Mouse (Mus musculus) stomach, postnatal 0 days (tissue): ENCODE data around the gene Nat8f6. TPM values are rescaled to one million over a fixed set of nuclear protein-coding genes. Genes with fewer than 3 reads are reported as not detected.

Source experiments
- ATAC-seq: fragments of 200-750 bp; cut with Nextera tagmentation; 2 replicates; pipeline ENCODE4 v1.8.0; 2017; ENCODE audit not compliant: low FRiP score, low TSS enrichment
- DNase-seq: peaks from one replicate; pipeline ENCODE4 v3.0.0-alpha.2; 2016; ENCODE audit warnings: low spot score
- H3K27ac ChIP-seq: fragments of 300-500 bp; sonication (generic); replicated peaks from 2 replicates; pipeline ENCODE4 v1.5.1; 2014; ENCODE audit warnings: mild to moderate bottlenecking, control low read depth
- H3K27me3 ChIP-seq: fragments of 300-500 bp; sonication (generic); 2 replicates; pipeline ENCODE4 v1.6.1; 2014; ENCODE audit warnings: low read length; ENCODE audit not compliant: control insufficient read depth, insufficient read depth
- H3K36me3 ChIP-seq: fragments of 300-500 bp; sonication (generic); 2 replicates; pipeline ENCODE4 v1.6.1; 2014; ENCODE audit warnings: low read length, mixed read lengths; ENCODE audit not compliant: control insufficient read depth, insufficient read depth
- H3K4me1 ChIP-seq: fragments of 300-500 bp; sonication (generic); replicated peaks from 2 replicates; pipeline ENCODE4 v1.6.1; 2014; ENCODE audit warnings: antibody characterized with exemption; ENCODE audit not compliant: control insufficient read depth, insufficient read depth
- H3K4me2 ChIP-seq: fragments of 300-500 bp; sonication (generic); replicated peaks from 2 replicates; pipeline ENCODE4 v1.6.1; 2014; ENCODE audit warnings: low read depth, mild to moderate bottlenecking, control low read depth, moderate library complexity
- H3K4me3 ChIP-seq: fragments of 300-500 bp; sonication (generic); 2 replicates; pipeline ENCODE4 v1.5.1; 2014; ENCODE audit warnings: low read depth, low read length, control low read depth
- H3K9ac ChIP-seq: fragments of 300-500 bp; sonication (generic); 2 replicates; pipeline ENCODE4 v1.6.1; 2014; ENCODE audit warnings: mild to moderate bottlenecking, low read length, control low read depth, mixed read lengths
- H3K9me3 ChIP-seq: fragments of 300-500 bp; sonication (generic); 2 replicates; pipeline ENCODE4 v1.6.1; 2016; ENCODE audit warnings: low read length; ENCODE audit not compliant: control insufficient read depth
- CTCF ChIP-seq: IDR thresholded peaks from 2 replicates; pipeline ENCODE4 v1.5.1; 2016; ENCODE audit warnings: antibody characterized with exemption, low read depth, mild to moderate bottlenecking, moderate library complexity
- EP300 ChIP-seq: optimal IDR thresholded peaks from 2 replicates; pipeline ENCODE3; 2016; ENCODE audit warnings: antibody characterized with exemption
- WGBS: fragments of 180-500 bp; shearing (Covaris S2); extraction: QIAGEN DNeasy Blood & Tissue Kit; methylation state at CpG from one replicate; pipeline ENCODE4 v1.1.7; 2014; 5-methylcytosine and 5-hydroxymethylcytosine counted together
- polyA plus RNA-seq: library from polyadenylated mRNA; unstranded; fragments of >200 nt; fragmentation: Nextera tagmentation; extraction: Ambion mirVana; gene quantifications from 2 replicates; pipeline ENCODE4 v1.2.1, GENCODE M21; 2015

Gene Nat8f6
- polyA plus RNA-seq, 1 experiment from 2014 or later = not detected

DNA sequence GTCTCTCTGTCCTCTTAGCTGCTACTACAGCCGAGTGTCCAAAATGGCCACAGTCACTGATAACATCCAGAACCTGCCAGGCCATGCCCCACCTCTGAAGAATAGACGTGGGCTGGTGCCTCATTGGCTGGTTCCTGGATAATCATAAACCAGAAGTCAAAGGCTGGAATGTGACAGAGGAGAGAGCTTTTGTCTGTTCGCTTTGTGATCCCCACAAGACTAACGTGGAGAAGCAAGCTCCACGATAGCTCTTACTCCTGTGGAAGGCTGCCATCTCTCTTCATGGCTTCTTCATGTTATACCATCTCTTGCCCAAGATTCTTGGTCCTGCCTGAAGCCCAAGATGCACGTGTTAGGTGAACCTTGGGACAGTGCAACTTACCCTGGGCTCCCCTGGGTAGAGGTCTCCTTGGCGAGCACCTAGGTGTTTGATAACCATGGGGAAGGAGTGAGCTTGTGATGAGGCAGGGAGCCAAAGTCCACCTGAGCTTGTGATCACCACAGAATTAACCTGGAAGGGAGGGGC lies 11.1 kb upstream of the Nat8f6 start, which contains the start of gene Nat8:
Gene Nat8 (minus strand): TSS at position 287 of the 526 bp plus-strand sequence.
- Histone ChIP-seq H3K27me3 (no peaks in the 10 kb centered on the region), H3K36me3 (no peaks in the 10 kb centered on the region), H3K27ac (no peak within 1 kb of the TSS), H3K4me1 (no peaks in the 10 kb centered on the region), H3K4me2 (no peak within 1 kb of the TSS), H3K4me3 (no peak within 1 kb of the TSS), H3K9ac (no peak within 1 kb of the TSS), H3K9me3 (no peaks in the 10 kb centered on the region)
- ATAC-seq = no peak
- no peak for TF ChIP-seq EP300
- TF ChIP-seq CTCF = no peak
- 48% methylated on average over 7 of the region's 7 CpGs for WGBS
- DNase-seq = no peak

DNA sequence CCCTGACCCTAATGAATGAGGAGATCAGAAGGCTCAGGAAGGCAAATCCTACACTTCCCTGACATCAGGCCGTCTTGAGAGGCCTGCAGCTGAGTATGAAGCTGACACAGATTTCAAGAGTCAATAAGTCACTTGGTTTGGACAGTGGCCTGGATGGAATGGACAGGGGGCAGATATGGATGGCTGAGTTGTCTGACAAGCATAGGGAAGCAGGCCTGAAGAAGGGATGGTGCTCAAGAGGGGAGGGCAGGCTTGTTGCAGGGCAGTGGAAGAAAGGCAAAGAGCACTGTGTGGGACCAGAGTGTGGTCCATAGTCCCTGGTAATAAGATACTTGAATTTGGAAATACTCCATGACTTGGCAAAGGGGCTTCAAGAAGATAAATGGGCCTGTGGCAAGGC lies 8.7 kb upstream of the Nat8f6 start:
- H3K27me3 ChIP-seq = no peaks in the 10 kb centered on the region
- no peak overlapping the region for H3K9ac ChIP-seq
- H3K36me3 ChIP-seq = no peaks in the 10 kb centered on the region
- ATAC-seq (no peak), DNase-seq (no peak)
- no peak for TF ChIP-seq CTCF
- H3K4me1 ChIP-seq = no peaks in the 10 kb centered on the region
- H3K4me2 ChIP-seq = no peak overlapping the region
- no peaks in the 10 kb centered on the region for H3K9me3 ChIP-seq
- no peak overlapping the region for H3K27ac ChIP-seq
- WGBS = 50% methylated on average over 1 of the region's 1 CpGs
- H3K4me3 ChIP-seq = no peak overlapping the region

DNA sequence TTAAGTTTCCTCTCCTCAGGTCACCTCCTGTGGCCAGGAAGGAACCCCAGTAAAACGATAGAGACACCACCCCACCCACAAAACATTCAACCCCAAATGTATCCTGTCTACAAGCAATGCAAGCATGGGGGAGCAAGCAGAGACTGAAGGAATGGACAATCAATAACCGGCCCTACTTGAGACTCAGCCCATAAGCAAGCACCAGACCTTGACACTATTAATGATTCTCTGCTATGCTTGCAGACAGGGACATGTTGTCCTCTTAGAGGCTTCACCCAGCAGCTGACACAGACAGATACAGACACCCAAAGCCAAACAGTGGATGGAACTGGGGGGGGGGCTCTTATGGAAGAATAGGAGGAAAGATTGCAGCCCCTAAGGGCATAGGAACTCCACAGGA lies 5.1 kb upstream of the Nat8f6 start:
- H3K4me2 ChIP-seq = no peak overlapping the region
- TF ChIP-seq CTCF (no peak), EP300 (no peak)
- H3K4me1 ChIP-seq = no peaks in the 10 kb centered on the region
- H3K9me3 ChIP-seq = no peaks in the 10 kb centered on the region
- no peaks in the 10 kb centered on the region for H3K27me3 ChIP-seq
- no peak for DNase-seq
- no peak overlapping the region for H3K9ac ChIP-seq
- H3K4me3 ChIP-seq = no peak overlapping the region
- no peak for ATAC-seq
- H3K27ac ChIP-seq = no peak overlapping the region
- WGBS = 90% methylated on average over 2 of the region's 2 CpGs
- no peaks in the 10 kb centered on the region for H3K36me3 ChIP-seq

DNA sequence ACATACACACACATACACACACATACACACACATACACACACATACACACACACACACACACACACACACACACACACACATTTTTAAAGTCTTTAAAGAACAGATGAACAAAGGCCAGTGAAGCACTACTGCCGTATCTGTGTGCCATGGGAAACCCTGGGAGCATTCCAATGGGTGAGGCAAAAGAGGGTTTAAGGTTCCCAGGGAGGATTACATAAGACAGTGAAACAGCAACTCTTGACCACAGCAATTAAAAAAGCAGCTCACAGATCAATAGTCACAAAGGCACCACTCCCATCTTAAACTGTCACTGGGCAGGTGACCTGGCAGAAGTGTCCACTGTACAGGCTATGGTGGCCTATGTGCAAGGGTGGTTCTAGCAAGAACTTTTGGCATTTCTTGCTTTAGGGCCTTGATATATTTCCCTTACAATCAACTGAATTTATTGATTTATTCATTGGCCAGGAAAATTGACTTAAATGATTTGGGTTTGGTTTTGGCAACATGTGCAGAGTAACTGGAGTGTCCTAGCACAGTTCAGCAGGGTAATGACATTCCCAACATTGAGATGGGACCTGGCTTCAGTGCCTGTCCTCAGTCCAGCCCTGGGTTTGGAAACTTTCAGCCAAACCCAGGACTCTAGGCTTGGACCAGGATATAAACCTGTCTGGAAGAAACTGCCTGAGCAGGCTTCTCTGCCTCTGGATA lies 2.8 kb upstream of the Nat8f6 start:
- Histone ChIP-seq H3K36me3 (no peaks in the 10 kb centered on the region), H3K27me3 (no peaks in the 10 kb centered on the region), H3K4me1 (no peaks in the 10 kb centered on the region), H3K9me3 (no peaks in the 10 kb centered on the region), H3K27ac (no peak overlapping the region), H3K9ac (no peak overlapping the region), H3K4me2 (no peak overlapping the region), H3K4me3 (no peak overlapping the region)
- no peak for TF ChIP-seq EP300
- WGBS = 60% methylated on average over 1 of the region's 1 CpGs
- DNase-seq (no peak), ATAC-seq (no peak)

DNA sequence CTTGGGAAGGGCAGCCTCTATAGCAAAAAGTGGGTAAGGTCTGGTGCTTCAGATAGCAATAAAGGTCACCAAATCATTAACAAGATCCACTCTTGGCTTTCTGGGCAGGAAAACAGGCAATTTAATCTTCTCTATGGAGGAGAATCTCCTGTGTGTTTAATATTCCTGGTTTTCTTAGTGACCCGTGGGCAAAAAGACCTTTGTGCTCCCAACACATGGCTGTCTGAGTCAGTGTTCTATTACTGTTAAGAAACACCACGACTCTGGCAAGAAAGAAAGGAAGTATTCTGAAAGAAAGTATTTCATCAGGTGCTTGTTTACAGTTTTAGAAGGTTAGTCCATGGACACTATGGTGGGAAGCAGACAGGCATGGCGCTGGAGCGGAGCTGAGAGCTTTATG lies 1.5 kb upstream of the Nat8f6 start:
- ATAC-seq = no peak
- 84% methylated on average over 4 of the region's 4 CpGs for WGBS

DNA sequence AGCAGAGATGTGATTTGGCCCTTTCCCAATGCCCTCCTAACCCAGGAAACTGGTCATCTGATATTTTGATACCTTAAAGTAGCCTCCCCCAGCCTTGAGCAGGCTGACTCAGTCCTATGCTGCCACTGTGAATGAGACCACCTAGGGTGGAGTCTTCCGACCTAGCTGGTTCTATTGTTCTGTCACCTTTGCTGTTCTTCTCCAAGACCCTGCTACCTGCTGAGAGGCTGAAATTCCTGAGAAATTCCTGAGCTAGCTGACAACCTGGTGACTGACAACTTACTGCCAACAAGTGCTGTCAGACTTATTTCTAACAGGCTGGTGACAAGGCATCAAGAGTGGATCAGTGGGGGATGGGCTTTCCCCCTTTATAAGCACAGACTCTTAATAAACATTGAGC lies 2.4 kb downstream of the Nat8f6 start:
- Histone ChIP-seq H3K9ac (no peak overlapping the region), H3K27ac (no peak overlapping the region), H3K4me1 (no peaks in the 10 kb centered on the region), H3K4me3 (no peak overlapping the region), H3K36me3 (no peaks in the 10 kb centered on the region), H3K9me3 (no peaks in the 10 kb centered on the region), H3K27me3 (no peaks in the 10 kb centered on the region), H3K4me2 (no peak overlapping the region)
- no peak for TF ChIP-seq CTCF
- TF ChIP-seq EP300 = no peak
- whole genome bisulfite sequencing = 33% methylated on average over 1 of the region's 1 CpGs
- ATAC-seq (no peak), DNase-seq (no peak)

More for the DNA sequence above, 1.5 kb upstream of the Nat8f6 start:
- no peak overlapping the region for H3K27ac ChIP-seq
- H3K9me3 ChIP-seq = no peaks in the 10 kb centered on the region
- no peaks in the 10 kb centered on the region for H3K27me3 ChIP-seq
- H3K9ac ChIP-seq = no peak overlapping the region
- H3K4me2 ChIP-seq = no peak overlapping the region
- TF ChIP-seq CTCF (no peak), EP300 (no peak)
- DNase-seq = no peak
- no peaks in the 10 kb centered on the region for H3K36me3 ChIP-seq
- no peak overlapping the region for H3K4me3 ChIP-seq
- no peaks in the 10 kb centered on the region for H3K4me1 ChIP-seq
